Mouse (Mus musculus): ENCODE data around the gene Fbxo6. TPM values are rescaled to one million over a fixed set of nuclear protein-coding genes. Genes with fewer than 3 reads are reported as not detected.
"Not testable (repeated sequence)": the region's sequence is repeated elsewhere in the genome, so short reads cannot be mapped to it uniquely, and the experiment has no call there.

The Fbxo6 gene
- polyA plus RNA-seq, 1 experiment from 2014 or later = 18.5 TPM

GRCm38 (mm10) chr4:148122694-148123066 is 29.3 kb downstream of the Fbxo6 start:
- no peak overlapping the region for H3K27ac ChIP-seq (replicated peaks in 1 of 2; ENCODE audit: control insufficient read depth in 1 of 2, insufficient read depth in 1 of 2, low read depth in 2 of 2, low read length in 2 of 2)
- no peak overlapping the region for H3K4me3 ChIP-seq (ENCODE audit: control insufficient read depth in 1 of 2, insufficient read depth in 1 of 2, low read depth in 1 of 2, low read length in 2 of 2)
- H3K9ac ChIP-seq (ENCODE audit: low read length) = no peak overlapping the region
- no peaks in the 10 kb centered on the region for H3K36me3 ChIP-seq (ENCODE audit: control insufficient read depth, insufficient read depth, low read length)
- no peak for ATAC-seq (ENCODE audit: insufficient number of reproducible peaks, insufficient read depth, low FRiP score, low read depth)
- WGBS = 80% methylated on average over 3 of the region's 3 CpGs
- no peaks in the 10 kb centered on the region for H3K4me1 ChIP-seq (ENCODE audit: control insufficient read depth in 2 of 2, insufficient read depth in 2 of 2, low read length in 2 of 2)
- peaks cover 2% of the 10 kb centered on the region for H3K27me3 ChIP-seq (ENCODE audit: control insufficient read depth, insufficient read depth, low read length)
- H3K9me3 ChIP-seq (ENCODE audit: control insufficient read depth, low read length) = no peaks in the 10 kb centered on the region
- no peak overlapping the region for H3K4me2 ChIP-seq (ENCODE audit: low read length)

GRCm38 (mm10) chr4:148121982-148122693 is 29.8 kb downstream of the Fbxo6 start:
- Histone ChIP-seq H3K27ac (replicated peaks in 1 of 2; ENCODE audit: control insufficient read depth in 1 of 2, insufficient read depth in 1 of 2, low read depth in 2 of 2, low read length in 2 of 2) (no peak overlapping the region), H3K9ac (ENCODE audit: low read length) (no peak overlapping the region), H3K4me2 (ENCODE audit: low read length) (no peak overlapping the region), H3K4me1 (ENCODE audit: control insufficient read depth in 2 of 2, insufficient read depth in 2 of 2, low read length in 2 of 2) (no peaks in the 10 kb centered on the region), H3K27me3 (ENCODE audit: control insufficient read depth, insufficient read depth, low read length) (no peaks in the 10 kb centered on the region; the same call in 1 of the 2 replicates), H3K4me3 (ENCODE audit: control insufficient read depth in 1 of 2, insufficient read depth in 1 of 2, low read depth in 1 of 2, low read length in 2 of 2) (no peak overlapping the region), H3K36me3 (ENCODE audit: control insufficient read depth, insufficient read depth, low read length) (no peaks in the 10 kb centered on the region), H3K9me3 (ENCODE audit: control insufficient read depth, low read length) (peaks cover 2% of the 10 kb centered on the region; the same call in 1 of the 2 replicates)
- 14% methylated on average over 6 of the region's 6 CpGs for WGBS
- ATAC-seq (ENCODE audit: insufficient number of reproducible peaks, insufficient read depth, low FRiP score, low read depth) = no peak

- Histone ChIP-seq H3K27me3 (ENCODE audit: control insufficient read depth, insufficient read depth, low read length) (no peaks in the 10 kb centered on the region; the same call in 1 of the 2 replicates), H3K36me3 (ENCODE audit: control insufficient read depth, insufficient read depth, low read length) (no peaks in the 10 kb centered on the region), H3K4me2 (ENCODE audit: low read length) (no peak overlapping the region), H3K4me1 (ENCODE audit: control insufficient read depth in 2 of 2, insufficient read depth in 2 of 2, low read length in 2 of 2) (no peaks in the 10 kb centered on the region), H3K27ac (replicated peaks in 1 of 2; ENCODE audit: control insufficient read depth in 1 of 2, insufficient read depth in 1 of 2, low read depth in 2 of 2, low read length in 2 of 2) (no peak overlapping the region), H3K9ac (ENCODE audit: low read length) (no peak overlapping the region), H3K4me3 (ENCODE audit: control insufficient read depth in 1 of 2, insufficient read depth in 1 of 2, low read depth in 1 of 2, low read length in 2 of 2) (no peak overlapping the region), H3K9me3 (ENCODE audit: control insufficient read depth, low read length) (peaks cover 5% of the 10 kb centered on the region; the same call in 1 of the 2 replicates)
- no peak for ATAC-seq (ENCODE audit: insufficient number of reproducible peaks, insufficient read depth, low FRiP score, low read depth)
- 75% methylated on average over 4 of the region's 4 CpGs for WGBS
These were observed 30.6 kb downstream of the Fbxo6 start for GRCm38 (mm10) chr4:148121362-148121761.

GRCm38 (mm10) chr4:148120555-148120954 is 31.4 kb downstream of the Fbxo6 start:
- WGBS = 70% methylated on average over 9 of the region's 9 CpGs
- Histone ChIP-seq H3K4me2 (ENCODE audit: low read length) (no peak overlapping the region), H3K27me3 (ENCODE audit: control insufficient read depth, insufficient read depth, low read length) (no peaks in the 10 kb centered on the region; the same call in 1 of the 2 replicates), H3K4me3 (ENCODE audit: control insufficient read depth in 1 of 2, insufficient read depth in 1 of 2, low read depth in 1 of 2, low read length in 2 of 2) (no peak overlapping the region), H3K9ac (ENCODE audit: low read length) (no peak overlapping the region), H3K9me3 (ENCODE audit: control insufficient read depth, low read length) (peaks cover 5% of the 10 kb centered on the region; the same call in 1 of the 2 replicates), H3K4me1 (ENCODE audit: control insufficient read depth in 2 of 2, insufficient read depth in 2 of 2, low read length in 2 of 2) (no peaks in the 10 kb centered on the region), H3K27ac (replicated peaks in 1 of 2; ENCODE audit: control insufficient read depth in 1 of 2, insufficient read depth in 1 of 2, low read depth in 2 of 2, low read length in 2 of 2) (no peak overlapping the region), H3K36me3 (ENCODE audit: control insufficient read depth, insufficient read depth, low read length) (no peaks in the 10 kb centered on the region)
- no peak for ATAC-seq (ENCODE audit: insufficient number of reproducible peaks, insufficient read depth, low FRiP score, low read depth)

GRCm38 (mm10) chr4:148119578-148119977 is 32.4 kb downstream of the Fbxo6 start:
- not testable (repeated sequence) for H3K4me2 ChIP-seq (ENCODE audit: low read length); H3K27ac ChIP-seq (replicated peaks in 1 of 2; ENCODE audit: control insufficient read depth in 1 of 2, insufficient read depth in 1 of 2, low read depth in 2 of 2, low read length in 2 of 2); H3K4me1 ChIP-seq (ENCODE audit: control insufficient read depth in 2 of 2, insufficient read depth in 2 of 2, low read length in 2 of 2); H3K36me3 ChIP-seq (ENCODE audit: control insufficient read depth, insufficient read depth, low read length); H3K9ac ChIP-seq (ENCODE audit: low read length); H3K9me3 ChIP-seq (ENCODE audit: control insufficient read depth, low read length); H3K4me3 ChIP-seq (ENCODE audit: control insufficient read depth in 1 of 2, insufficient read depth in 1 of 2, low read depth in 1 of 2, low read length in 2 of 2); H3K27me3 ChIP-seq (ENCODE audit: control insufficient read depth, insufficient read depth, low read length); ATAC-seq (ENCODE audit: insufficient number of reproducible peaks, insufficient read depth, low FRiP score, low read depth)
- WGBS = 79% methylated on average over 9 of the region's 9 CpGs

- Histone ChIP-seq H3K4me3 (ENCODE audit: control insufficient read depth in 1 of 2, insufficient read depth in 1 of 2, low read depth in 1 of 2, low read length in 2 of 2) (no peak overlapping the region), H3K36me3 (ENCODE audit: control insufficient read depth, insufficient read depth, low read length) (no peaks in the 10 kb centered on the region), H3K27me3 (ENCODE audit: control insufficient read depth, insufficient read depth, low read length) (peaks cover 7% of the 10 kb centered on the region; the same call in 1 of the 2 replicates), H3K9me3 (ENCODE audit: control insufficient read depth, low read length) (peaks cover 5% of the 10 kb centered on the region; the same call in 1 of the 2 replicates), H3K4me2 (ENCODE audit: low read length) (no peak overlapping the region), H3K4me1 (ENCODE audit: control insufficient read depth in 2 of 2, insufficient read depth in 2 of 2, low read length in 2 of 2) (peaks cover 0 to 3% of the 10 kb centered on the region in 2 experiments; a peak in 1 of 4 replicates), H3K9ac (ENCODE audit: low read length) (no peak overlapping the region), H3K27ac (replicated peaks in 1 of 2; ENCODE audit: control insufficient read depth in 1 of 2, insufficient read depth in 1 of 2, low read depth in 2 of 2, low read length in 2 of 2) (no peak overlapping the region)
- no peak for ATAC-seq (ENCODE audit: insufficient number of reproducible peaks, insufficient read depth, low FRiP score, low read depth)
- 69% methylated on average over 4 of the region's 4 CpGs for WGBS
These were observed 34.5 kb downstream of the Fbxo6 start for GRCm38 (mm10) chr4:148117392-148117791.

GRCm38 (mm10) chr4:148116657-148117056 is 35.3 kb downstream of the Fbxo6 start:
- ATAC-seq (ENCODE audit: insufficient number of reproducible peaks, insufficient read depth, low FRiP score, low read depth) = no peak
- WGBS = 74% methylated on average over 4 of the region's 4 CpGs
- peaks cover 5% of the 10 kb centered on the region; the same call in 1 of the 2 replicates for H3K9me3 ChIP-seq (ENCODE audit: control insufficient read depth, low read length)
- peaks cover 7% of the 10 kb centered on the region; the same call in 1 of the 2 replicates for H3K27me3 ChIP-seq (ENCODE audit: control insufficient read depth, insufficient read depth, low read length)
- H3K9ac ChIP-seq (ENCODE audit: low read length) = no peak overlapping the region
- H3K36me3 ChIP-seq (ENCODE audit: control insufficient read depth, insufficient read depth, low read length) = no peaks in the 10 kb centered on the region
- H3K27ac ChIP-seq (replicated peaks in 1 of 2; ENCODE audit: control insufficient read depth in 1 of 2, insufficient read depth in 1 of 2, low read depth in 2 of 2, low read length in 2 of 2) = no peak overlapping the region
- H3K4me2 ChIP-seq (ENCODE audit: low read length) = no peak overlapping the region
- H3K4me3 ChIP-seq (ENCODE audit: control insufficient read depth in 1 of 2, insufficient read depth in 1 of 2, low read depth in 1 of 2, low read length in 2 of 2) = no peak overlapping the region
- H3K4me1 ChIP-seq (ENCODE audit: control insufficient read depth in 2 of 2, insufficient read depth in 2 of 2, low read length in 2 of 2) = peaks cover 0 to 3% of the 10 kb centered on the region in 2 experiments; a peak in 1 of 4 replicates
